Mouse (Mus musculus) gonadal fat pad, adult 2 months (tissue): Measurements from ENCODE around the gene Pcif1. TPM values are rescaled to one million over a fixed set of nuclear protein-coding genes. Genes with fewer than 3 reads are reported as not detected.
A peak's percentile ranks its signal among the peaks of the same experiment; 100 is the strongest.

Experiments used
- DNase-seq: peaks from one replicate; pipeline ENCODE4 v3.0.0-alpha.2; 2012; ENCODE audit warnings: low read depth
- polyA plus RNA-seq: library from polyadenylated mRNA; depleted of rRNA; stranded (reverse); fragments of >200 nt; gene quantifications from 2 replicates; pipeline ENCODE4 v1.2.3, GENCODE M21; 2012

Gene Pcif1
- polyA plus RNA-seq, 1 experiment = 33.9 TPM

- DNase-seq = no peak
Measured at GRCm38 (mm10) chr2:164892696-164893216, 13.7 kb downstream of the Pcif1 start.

DNA sequence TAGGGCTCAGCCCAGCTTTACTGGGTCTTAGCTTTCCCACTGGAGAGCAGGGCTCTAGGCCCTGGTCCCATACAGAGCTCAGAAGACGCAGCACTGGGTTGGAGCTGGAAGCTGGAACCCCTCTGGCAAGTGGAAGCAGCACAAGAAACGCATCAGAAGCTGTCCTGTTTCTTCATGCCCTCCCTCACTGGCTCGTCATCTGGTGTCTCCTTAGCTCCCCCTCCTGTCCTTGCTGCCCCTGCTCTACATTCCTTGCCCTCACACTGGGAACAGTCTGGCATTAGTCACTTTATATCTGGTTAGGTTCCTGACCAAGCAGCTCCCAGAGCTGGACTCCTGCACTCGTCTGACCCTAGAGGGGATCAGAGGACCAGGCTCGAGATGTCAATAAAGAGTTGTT is 14.9 kb downstream of the Pcif1 start:
- DNase-seq = no peak

DNA sequence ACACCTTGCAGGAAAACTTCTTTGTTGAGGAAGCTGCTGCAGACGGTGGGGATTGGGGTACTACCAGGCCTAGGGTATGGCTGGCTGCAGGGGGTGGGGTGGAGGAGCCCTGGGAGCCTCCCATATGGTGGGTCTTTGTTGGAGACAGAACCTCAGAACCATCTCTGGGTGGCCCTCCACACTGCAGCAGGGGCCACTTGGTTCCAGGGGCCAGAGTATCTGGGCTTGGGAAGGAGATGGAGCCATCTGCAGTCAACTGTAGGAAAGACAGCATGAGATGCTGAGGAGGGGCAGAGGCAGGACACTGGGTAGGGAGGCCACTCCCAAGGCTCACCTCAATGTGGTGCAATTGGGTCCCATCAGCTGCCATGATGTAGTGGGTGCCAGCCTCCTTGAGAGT is 15.5 kb downstream of the Pcif1 start:
- DNase-seq = no peak

- DNase-seq = no peak
Measured at GRCm38 (mm10) chr2:164895885-164896284, 16.8 kb downstream of the Pcif1 start.

DNA sequence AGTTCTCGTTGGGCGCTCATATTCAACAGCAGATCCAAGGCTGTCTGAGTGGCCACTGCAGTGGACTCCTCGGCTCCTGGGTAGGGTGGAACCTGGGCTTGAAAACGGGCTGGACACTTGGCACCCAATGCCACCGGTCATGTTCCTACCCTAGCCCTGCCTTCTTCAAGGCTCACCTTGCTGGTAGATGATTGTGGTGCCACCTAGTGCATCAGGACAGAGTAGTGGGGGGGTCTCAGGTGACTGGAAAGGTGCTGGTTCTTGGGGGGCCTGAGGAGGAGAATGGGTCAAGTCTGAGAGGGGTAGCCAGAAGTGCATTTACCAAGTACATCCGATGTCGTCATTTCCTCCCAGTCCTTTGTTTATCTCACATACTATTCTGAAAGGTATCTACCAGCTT is 18.9 kb downstream of the Pcif1 start:
- DNase-seq = no peak

DNA sequence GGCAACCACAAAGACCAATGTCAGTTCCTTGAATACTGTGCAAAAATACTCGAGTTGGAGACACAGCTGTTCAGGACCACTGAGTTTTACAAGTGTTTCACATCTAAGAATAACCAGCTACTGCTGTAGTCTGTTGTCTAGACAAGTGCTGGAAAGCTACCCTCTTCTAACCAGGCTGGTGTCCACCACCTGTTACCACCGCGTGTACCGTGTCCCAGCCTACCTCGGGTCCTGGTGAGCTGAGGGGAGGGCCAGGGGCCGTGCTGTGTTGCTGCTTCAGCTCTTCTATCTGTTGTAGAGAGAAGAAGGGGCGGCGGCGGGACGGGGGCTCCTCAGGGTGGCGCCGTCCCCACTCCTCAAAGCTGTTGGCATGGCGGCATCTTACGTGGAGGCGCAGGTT is 19.9 kb downstream of the Pcif1 start:
- DNase-seq = no peak

DNA sequence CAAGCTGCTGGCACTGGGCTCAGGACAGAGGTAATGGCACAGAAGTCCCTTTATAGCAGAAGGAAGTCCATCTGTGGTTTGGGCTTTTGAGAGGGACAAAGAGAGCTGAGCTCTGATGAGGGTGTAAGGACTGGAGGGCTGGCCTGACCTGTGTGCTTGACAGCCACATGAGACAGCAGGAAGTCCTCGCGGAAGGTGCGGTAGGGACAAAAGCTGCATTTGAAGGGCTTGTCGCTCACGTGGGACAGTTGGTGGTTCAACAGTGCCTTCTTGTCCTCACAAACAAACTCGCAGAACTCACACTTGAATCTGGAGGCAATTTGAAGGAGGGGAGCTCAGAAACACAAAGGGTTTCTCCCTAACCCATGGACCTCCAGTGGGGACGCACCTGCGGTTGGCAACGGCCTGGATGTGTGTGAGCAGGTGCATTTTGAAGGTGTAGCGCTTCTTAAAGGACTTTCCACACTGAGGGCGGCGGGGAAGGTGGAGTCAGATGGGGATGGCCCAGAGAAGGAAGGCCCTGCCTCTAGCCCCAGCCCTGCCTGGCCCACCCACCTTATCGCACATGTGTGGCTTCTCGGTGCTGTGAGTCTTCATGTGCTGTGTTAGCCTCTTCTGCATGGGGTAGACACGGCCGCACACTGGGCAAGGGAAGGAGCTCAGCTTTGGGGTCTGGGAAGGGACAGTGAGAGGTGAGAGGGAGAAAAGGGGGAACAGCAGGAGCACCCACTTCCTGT is 20.8 kb downstream of the Pcif1 start:
- no peak for DNase-seq

GRCm38 (mm10) chr2:164901380-164901779 is 22.3 kb downstream of the Pcif1 start:
- DNase-seq = no peak

DNA sequence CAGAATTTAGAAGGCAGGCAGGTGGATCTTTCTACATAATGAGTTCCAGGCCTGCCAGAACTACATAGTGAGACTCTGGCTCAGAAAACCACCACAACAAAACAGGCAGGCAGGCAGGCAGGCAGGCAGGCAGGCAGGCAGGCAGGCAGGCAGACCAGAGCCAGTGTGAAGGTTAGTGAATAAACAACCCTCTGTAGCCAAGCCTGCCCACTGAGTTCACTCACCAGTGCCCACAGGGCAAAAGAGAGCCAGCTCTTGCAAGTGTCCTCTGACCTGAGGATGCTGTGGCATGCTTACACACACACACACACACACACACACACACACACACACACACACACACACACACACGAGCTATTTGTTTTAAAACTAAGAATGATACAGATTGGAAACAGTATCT is 24.4 kb downstream of the Pcif1 start:
- no peak for DNase-seq

DNA sequence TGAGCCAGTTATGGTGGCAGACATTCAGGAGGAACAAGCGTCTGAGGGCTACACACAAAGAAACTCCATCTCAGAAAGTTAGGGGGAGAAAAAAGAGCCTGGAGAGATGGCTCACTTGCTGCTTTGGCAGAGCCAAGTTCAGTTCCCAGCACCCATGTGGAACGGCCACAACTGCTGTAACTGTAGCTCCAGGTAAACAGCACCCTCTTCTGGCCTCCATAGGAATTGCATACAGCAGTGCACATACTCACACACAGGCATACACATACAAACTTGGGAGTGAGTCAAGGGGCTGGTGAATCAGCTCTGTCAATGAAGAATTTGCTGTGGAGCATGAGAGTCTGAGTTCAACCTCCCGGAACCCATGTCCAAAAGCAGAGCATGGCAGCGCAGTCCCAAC is 27.0 kb downstream of the Pcif1 start:
- no peak for DNase-seq

DNA sequence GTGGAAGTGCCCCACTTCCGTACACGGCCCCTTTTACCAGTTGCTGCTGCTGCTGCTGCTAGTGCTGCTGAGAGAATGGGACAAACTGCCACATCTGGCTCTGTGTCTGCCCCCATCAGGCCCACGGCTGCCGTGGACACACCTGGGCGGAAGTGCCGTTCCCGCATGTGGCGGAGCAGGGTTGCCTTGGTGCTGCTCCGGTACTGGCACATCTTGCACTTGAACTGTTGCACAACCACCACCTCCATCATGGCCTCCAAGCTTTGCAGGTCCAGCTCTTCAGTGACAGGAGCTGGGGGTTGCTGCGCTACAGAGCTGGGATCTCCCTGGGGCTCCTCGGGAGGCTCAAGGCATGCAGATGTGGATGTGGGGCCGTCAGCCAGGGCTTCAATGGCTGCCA is 28.4 kb downstream of the Pcif1 start:
- no peak for DNase-seq

DNA sequence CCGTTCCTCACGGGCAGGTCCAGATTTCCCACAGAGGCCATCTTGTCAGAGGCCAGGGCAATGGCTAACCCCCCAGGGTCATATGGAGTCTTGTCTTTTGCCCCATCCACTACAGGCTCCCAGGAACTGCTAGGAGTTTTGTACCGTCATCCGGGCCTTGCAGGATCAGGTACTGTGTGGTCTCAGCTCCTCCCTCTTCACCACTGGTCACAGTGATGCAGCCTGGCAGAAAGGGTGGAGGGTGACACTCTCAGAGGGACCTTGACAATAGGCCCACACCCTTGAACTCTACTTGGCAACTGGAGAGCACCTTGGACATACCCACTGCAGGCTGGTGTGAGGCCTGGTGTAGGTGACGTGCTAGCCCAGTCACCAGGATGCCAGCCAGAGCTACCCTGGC is 28.9 kb downstream of the Pcif1 start:
- DNase-seq = no peak

- DNase-seq = no peak
Measured at GRCm38 (mm10) chr2:164909100-164909499, 30.0 kb downstream of the Pcif1 start.

GRCm38 (mm10) chr2:164909542-164909941 is 30.4 kb downstream of the Pcif1 start:
- DNase-seq = no peak

GRCm38 (mm10) chr2:164910360-164911061 is 31.4 kb downstream of the Pcif1 start:
- no peak for DNase-seq

DNA sequence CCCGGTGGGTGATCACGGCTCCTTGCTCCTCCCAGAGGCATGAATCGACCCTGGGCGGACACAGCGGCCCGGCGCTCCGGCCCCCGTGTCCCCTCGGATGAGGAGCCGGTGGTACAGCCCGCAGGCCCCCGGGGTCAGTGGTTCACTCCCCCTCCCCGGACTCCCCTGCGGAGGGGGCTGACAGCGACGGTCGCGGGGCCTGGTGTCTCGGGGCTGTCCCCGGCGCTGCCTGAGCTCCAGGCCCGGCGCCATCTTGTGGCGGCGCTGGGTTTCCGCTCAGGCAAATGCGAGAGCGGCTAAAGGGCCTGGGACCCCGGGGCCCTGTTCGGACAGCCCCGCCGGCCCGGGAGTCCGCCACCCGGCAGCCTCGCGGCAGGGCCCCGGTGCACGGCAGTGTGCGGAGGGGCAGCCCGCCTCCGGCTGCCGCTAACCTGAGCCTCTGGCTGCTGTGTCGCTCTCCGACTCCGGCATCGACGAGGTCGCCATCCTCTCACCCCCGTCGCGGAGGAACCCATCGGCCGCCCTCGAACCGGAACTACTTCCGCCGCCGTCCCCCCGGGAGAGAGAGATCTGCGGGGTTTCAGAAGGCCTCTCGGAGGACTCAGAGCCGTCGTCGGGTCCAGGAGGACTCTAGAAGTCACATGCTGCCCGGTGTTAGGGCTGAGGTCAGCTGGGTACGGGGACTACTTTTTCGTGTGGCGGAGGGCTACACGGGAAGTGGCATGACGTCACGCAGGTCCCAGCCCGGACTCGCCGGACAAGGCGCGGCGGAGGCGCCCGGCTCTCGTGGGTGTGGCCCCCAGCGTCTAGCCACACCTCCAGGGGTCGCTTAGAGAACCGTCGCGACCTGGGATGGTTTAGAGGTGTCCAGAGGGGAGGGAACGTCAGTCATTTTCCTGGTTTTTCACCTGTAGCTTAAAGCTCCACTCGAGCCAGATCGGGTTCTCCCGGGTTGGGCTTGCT is 32.3 kb downstream of the Pcif1 start, which contains the start of gene Zfp335:
Gene Zfp335 (minus strand): TSS at position 672 of the 963 bp plus-strand sequence.
- peak; percentile 40 for DNase-seq

- no peak for DNase-seq
Measured at GRCm38 (mm10) chr2:164912151-164912550, 33.0 kb downstream of the Pcif1 start.

DNA sequence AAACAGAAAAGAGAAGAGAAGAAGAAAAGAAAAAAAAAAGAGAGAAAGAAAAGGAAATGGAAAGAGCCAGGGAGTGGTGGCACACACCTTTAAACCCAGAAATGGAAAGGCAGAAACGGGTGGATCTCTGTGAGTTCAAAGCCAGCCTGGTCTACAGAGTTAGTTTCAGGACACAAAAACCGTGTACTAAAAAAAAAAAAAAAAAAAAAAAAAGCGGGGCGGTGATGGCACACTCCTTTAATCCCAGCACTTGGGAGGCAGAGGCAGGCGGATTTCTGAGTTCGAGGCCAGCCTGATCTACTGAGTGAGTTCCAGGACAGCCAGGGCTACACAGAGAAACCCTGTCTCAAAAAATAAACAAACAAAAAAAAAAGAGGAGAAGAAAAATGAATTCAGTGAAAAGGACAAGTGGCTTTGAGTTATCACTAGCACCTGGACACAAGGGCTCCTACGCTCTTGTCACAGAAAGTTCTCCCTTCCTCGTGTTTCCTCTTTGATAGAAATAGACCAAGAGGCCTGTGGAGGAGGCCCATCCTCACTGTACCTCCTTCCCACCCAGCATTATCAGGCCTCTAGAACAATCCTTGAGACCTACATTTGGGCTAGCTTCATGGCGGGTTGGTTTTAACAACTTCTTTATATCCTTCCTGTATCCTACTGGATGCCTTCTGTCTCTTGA is 33.8 kb downstream of the Pcif1 start:
- DNase-seq = no peak

- no peak for DNase-seq
Measured at GRCm38 (mm10) chr2:164913428-164913786, 34.3 kb downstream of the Pcif1 start.

DNA sequence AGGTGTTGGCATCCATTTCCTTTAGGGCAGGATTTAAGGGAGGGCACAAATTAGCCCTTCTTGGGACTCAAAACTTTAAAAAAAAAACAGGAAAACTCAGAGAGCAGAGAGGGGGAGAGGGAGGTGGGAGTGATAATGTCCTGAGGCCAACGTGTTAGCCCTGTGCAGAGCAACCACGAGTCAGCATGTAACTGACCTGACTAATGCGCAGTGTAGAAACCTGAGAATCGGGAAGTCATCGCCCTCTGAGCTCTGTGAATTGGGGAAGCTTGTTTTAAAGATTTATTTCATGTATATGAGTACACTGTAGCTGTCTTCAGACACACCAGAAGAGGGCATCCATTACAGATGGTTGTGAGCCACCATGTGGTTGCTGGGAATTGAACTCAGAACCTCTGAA is 37.7 kb downstream of the Pcif1 start:
- no peak for DNase-seq

- DNase-seq = no peak
Measured at GRCm38 (mm10) chr2:164917371-164917770, 38.3 kb downstream of the Pcif1 start.
